Mouse (Mus musculus): ENCODE data around the gene Aspn. TPM values are rescaled to one million over a fixed set of nuclear protein-coding genes. Genes with fewer than 3 reads are reported as not detected.

The Aspn gene
- polyA plus RNA-seq, 1 experiment from 2014 or later: 243 TPM

GRCm38 (mm10) chr13:49603603-49604002 is 59.4 kb downstream of the Aspn start:
- H3K4me3 ChIP-seq (ENCODE audit: low read depth, low read length): no peak overlapping the region
- ATAC-seq (ENCODE audit: low read depth): no peak
- H3K4me1 ChIP-seq (ENCODE audit: control insufficient read depth, insufficient read depth, low read length): 0 out of 2 replicates have a peak, but pooled peaks cover 5% of the 10 kb centered on the region
- no peak overlapping the region for H3K4me2 ChIP-seq (ENCODE audit: low read depth, low read length)
- no peak overlapping the region for H3K9ac ChIP-seq (ENCODE audit: low read depth, low read length)
- no peaks in the 10 kb centered on the region for H3K27me3 ChIP-seq (replicated peaks; ENCODE audit: control insufficient read depth, insufficient read depth, low read length)
- DNase-seq (ENCODE audit: low spot score): peak; percentile 53
- H3K9me3 ChIP-seq (ENCODE audit: control insufficient read depth, low read length): peaks cover 3% of the 10 kb centered on the region; the same call in 1 of the 2 replicates
- peak overlapping the region; percentile 30; the same call in 1 of the 2 replicates for H3K27ac ChIP-seq (replicated peaks; ENCODE audit: low read depth, low read length)
- no peaks in the 10 kb centered on the region for H3K36me3 ChIP-seq (ENCODE audit: control insufficient read depth, insufficient read depth, low read length)

DNA sequence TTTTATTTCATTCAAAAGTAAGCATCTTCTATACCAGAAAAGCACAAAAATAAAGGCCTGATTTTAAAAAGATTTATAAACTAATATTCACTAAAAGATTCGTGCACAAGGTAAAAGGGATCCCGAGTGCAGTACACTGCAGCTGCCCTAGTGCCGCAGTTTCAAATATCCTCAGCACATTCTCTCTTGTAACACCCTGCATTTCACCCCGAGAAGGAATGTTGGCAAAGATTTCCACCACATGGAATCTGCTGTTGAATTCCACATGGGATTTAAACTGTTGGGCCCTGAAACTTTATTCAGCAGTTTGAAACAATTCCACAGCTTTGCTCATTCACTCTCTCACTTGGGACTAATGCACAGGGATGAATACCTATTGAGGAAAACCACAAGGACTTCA is 63.5 kb downstream of the Aspn start, which contains the start of gene Ogn:
Ogn (plus strand) TSS at position 333 of the 400 bp plus-strand sequence.
- Histone ChIP-seq H3K4me3 (ENCODE audit: low read depth, low read length) (peak within 1 kb of the TSS; percentile 38), H3K27ac (replicated peaks; ENCODE audit: low read depth, low read length) (peak within 1 kb of the TSS; percentile 87), H3K4me2 (ENCODE audit: low read depth, low read length) (peak within 1 kb of the TSS; percentile 48), H3K9me3 (ENCODE audit: control insufficient read depth, low read length) (no peaks in the 10 kb centered on the region), H3K27me3 (replicated peaks; ENCODE audit: control insufficient read depth, insufficient read depth, low read length) (no peaks in the 10 kb centered on the region), H3K36me3 (ENCODE audit: control insufficient read depth, insufficient read depth, low read length) (peaks cover 5% of the 10 kb centered on the region; the same call in 1 of the 2 replicates), H3K9ac (ENCODE audit: low read depth, low read length) (peak within 1 kb of the TSS; percentile 57; the same call in 1 of the 2 replicates), H3K4me1 (ENCODE audit: control insufficient read depth, insufficient read depth, low read length) (peaks cover 8% of the 10 kb centered on the region; the same call in 1 of the 2 replicates)
- 18% methylated on average over 4 of the region's 4 CpGs for WGBS
- DNase-seq (ENCODE audit: low spot score) (peak; percentile 94), ATAC-seq (ENCODE audit: low read depth) (peak; percentile 89)

GRCm38 (mm10) chr13:49608589-49609322 is 64.5 kb downstream of the Aspn start:
- 27% methylated on average over 4 of the region's 4 CpGs for WGBS

GRCm38 (mm10) chr13:49617021-49617420 is 72.8 kb downstream of the Aspn start:
- Histone ChIP-seq H3K27ac (replicated peaks; ENCODE audit: low read depth, low read length) (0 out of 2 replicates have a peak overlapping the region, but pooled peaks have one; percentile 6), H3K9me3 (ENCODE audit: control insufficient read depth, low read length) (no peaks in the 10 kb centered on the region), H3K4me1 (ENCODE audit: control insufficient read depth, insufficient read depth, low read length) (peaks cover 2% of the 10 kb centered on the region; the same call in 1 of the 2 replicates), H3K27me3 (replicated peaks; ENCODE audit: control insufficient read depth, insufficient read depth, low read length) (no peaks in the 10 kb centered on the region), H3K4me2 (ENCODE audit: low read depth, low read length) (no peak overlapping the region), H3K36me3 (ENCODE audit: control insufficient read depth, insufficient read depth, low read length) (peaks cover 18% of the 10 kb centered on the region; the same call in 1 of the 2 replicates), H3K4me3 (ENCODE audit: low read depth, low read length) (no peak overlapping the region), H3K9ac (ENCODE audit: low read depth, low read length) (no peak overlapping the region)
- ATAC-seq (ENCODE audit: low read depth) (no peak), DNase-seq (ENCODE audit: low spot score) (no peak)
- 90% methylated on average over 3 of the region's 3 CpGs for WGBS

More at GRCm38 (mm10) chr13:49608589-49609322, 64.5 kb downstream of the Aspn start:
- Histone ChIP-seq H3K4me3 (ENCODE audit: low read depth, low read length) (peak overlapping the region; percentile 38), H3K4me2 (ENCODE audit: low read depth, low read length) (peak overlapping the region; percentile 48), H3K9ac (ENCODE audit: low read depth, low read length) (peak overlapping the region; percentile 57), H3K27ac (replicated peaks; ENCODE audit: low read depth, low read length) (peak overlapping the region; percentile 87), H3K27me3 (replicated peaks; ENCODE audit: control insufficient read depth, insufficient read depth, low read length) (no peaks in the 10 kb centered on the region), H3K9me3 (ENCODE audit: control insufficient read depth, low read length) (no peaks in the 10 kb centered on the region), H3K4me1 (ENCODE audit: control insufficient read depth, insufficient read depth, low read length) (peaks cover 8% of the 10 kb centered on the region; the same call in 1 of the 2 replicates), H3K36me3 (ENCODE audit: control insufficient read depth, insufficient read depth, low read length) (peaks cover 12% of the 10 kb centered on the region; the same call in 1 of the 2 replicates)
- no peak for ATAC-seq (ENCODE audit: low read depth)
- DNase-seq (ENCODE audit: low spot score): peak; percentile 55

Other genes with a start within 250 kb of the Aspn start
- 0.51 and 0.58 TPM in 2 replicates for gene Fgd3, start 224.1 kb upstream of the Aspn start, polyA plus RNA-seq (2014; fragmentation: Nextera tagmentation; extraction: Ambion mirVana)
- 35.9 and 37.1 TPM in 2 replicates for gene Bicd2, start 202.9 kb upstream of the Aspn start, polyA plus RNA-seq (2014; fragmentation: Nextera tagmentation; extraction: Ambion mirVana)
- 13.8 and 14.5 TPM in 2 replicates for gene Ippk, start 123.2 kb upstream of the Aspn start, polyA plus RNA-seq (2014; fragmentation: Nextera tagmentation; extraction: Ambion mirVana)
- 0.81 and 0.97 TPM in 2 replicates for gene Tes3-ps, start 51.1 kb upstream of the Aspn start, polyA plus RNA-seq (2014; fragmentation: Nextera tagmentation; extraction: Ambion mirVana)
- gene Ecm2, start 39.6 kb upstream of the Aspn start, polyA plus RNA-seq (2014; fragmentation: Nextera tagmentation; extraction: Ambion mirVana): 1.7 TPM in 2 replicates
- 19.2 and 31.9 TPM in 2 replicates for gene Omd, start 38.0 kb downstream of the Aspn start, polyA plus RNA-seq (2014; fragmentation: Nextera tagmentation; extraction: Ambion mirVana)
- gene Ogn, start 63.6 kb downstream of the Aspn start, polyA plus RNA-seq (2014; fragmentation: Nextera tagmentation; extraction: Ambion mirVana): 290 and 318 TPM in 2 replicates
- gene Cenpp, start 108.3 kb downstream of the Aspn start, polyA plus RNA-seq (2014; fragmentation: Nextera tagmentation; extraction: Ambion mirVana): 22.3 and 24.0 TPM in 2 replicates
- 14.1 and 14.5 TPM in 2 replicates for gene Nol8, start 108.6 kb downstream of the Aspn start, polyA plus RNA-seq (2014; fragmentation: Nextera tagmentation; extraction: Ambion mirVana)
- 67.0 and 75.0 TPM in 2 replicates for gene Iars, start 137.7 kb downstream of the Aspn start, polyA plus RNA-seq (2014; fragmentation: Nextera tagmentation; extraction: Ambion mirVana)

All from embryonic facial prominence, embryonic 14.5 days (tissue).